Mouse (Mus musculus): ENCODE data around the gene Zmiz1.
A peak's percentile ranks its signal among the peaks of the same experiment; 100 is the strongest.

Zmiz1 gene

GRCm38 (mm10) chr14:25454066-25454760, 4.8 kb upstream of the Zmiz1 start:
- no peak for DNase-seq (ENCODE audit: low spot score)

- no peak for DNase-seq (ENCODE audit: low spot score)
Observed at GRCm38 (mm10) chr14:25456666-25457433, 2.1 kb upstream of the Zmiz1 start.

GRCm38 (mm10) chr14:25457434-25457957, 1.5 kb upstream of the Zmiz1 start:
- peak; percentile 93 for DNase-seq (ENCODE audit: low spot score)

- DNase-seq (ENCODE audit: low spot score): no peak
Observed at GRCm38 (mm10) chr14:25458111-25459015, 622 bp upstream of the Zmiz1 start.

- no peak for DNase-seq (ENCODE audit: low spot score)
Observed at GRCm38 (mm10) chr14:25459394-25459997, 511 bp downstream of the Zmiz1 start.

- DNase-seq (ENCODE audit: low spot score): no peak
Observed at GRCm38 (mm10) chr14:25459998-25460800, 1.2 kb downstream of the Zmiz1 start.

GRCm38 (mm10) chr14:25460801-25461675, 2.1 kb downstream of the Zmiz1 start:
- DNase-seq (ENCODE audit: low spot score): no peak

- DNase-seq (ENCODE audit: low spot score): no peak
Observed at GRCm38 (mm10) chr14:25461676-25462385, 2.8 kb downstream of the Zmiz1 start.

GRCm38 (mm10) chr14:25462975-25463374, 4.0 kb downstream of the Zmiz1 start:
- no peak for DNase-seq (ENCODE audit: low spot score)

GRCm38 (mm10) chr14:25463919-25464318, 4.9 kb downstream of the Zmiz1 start:
- DNase-seq (ENCODE audit: low spot score): no peak

GRCm38 (mm10) chr14:25464611-25465307, 5.8 kb downstream of the Zmiz1 start:
- DNase-seq (ENCODE audit: low spot score): no peak

GRCm38 (mm10) chr14:25466361-25466760, 7.4 kb downstream of the Zmiz1 start:
- DNase-seq (ENCODE audit: low spot score): no peak

- DNase-seq (ENCODE audit: low spot score): no peak
Observed at GRCm38 (mm10) chr14:25467911-25468668, 9.1 kb downstream of the Zmiz1 start.

GRCm38 (mm10) chr14:25468891-25469529, 10.0 kb downstream of the Zmiz1 start:
- DNase-seq (ENCODE audit: low spot score): no peak

- DNase-seq (ENCODE audit: low spot score): no peak
Observed at GRCm38 (mm10) chr14:25470224-25470805, 11.3 kb downstream of the Zmiz1 start.

GRCm38 (mm10) chr14:25471035-25471434, 12.1 kb downstream of the Zmiz1 start:
- no peak for DNase-seq (ENCODE audit: low spot score)

Measured in urinary bladder, postnatal 10 days (tissue).